Mouse (Mus musculus) cerebellum, adult 2 months (tissue): ENCODE measurements at regions not wholly inside any gene's neighbourhood (a gene's known extent, or its start where the extent isn't known, plus 50 kb on each side); places are given as distances from the start of the nearest gene placed in this dataset.

Experiments
- CTCF ChIP-seq: fragments of 200-500 bp; IDR thresholded peaks from 2 replicates; pipeline ENCODE4 v1.5.1; 2011; ENCODE audit warnings: low read depth, mild to moderate bottlenecking, control low read depth, low read length, moderate library complexity, borderline replicate concordance; ENCODE audit not compliant: insufficient read depth
- POLR2A ChIP-seq: fragments of 200-500 bp; IDR thresholded peaks from 2 replicates; pipeline ENCODE4 v1.6.1; 2011; ENCODE audit warnings: low read length, control low read depth, borderline replicate concordance; ENCODE audit not compliant: insufficient read depth

DNA sequence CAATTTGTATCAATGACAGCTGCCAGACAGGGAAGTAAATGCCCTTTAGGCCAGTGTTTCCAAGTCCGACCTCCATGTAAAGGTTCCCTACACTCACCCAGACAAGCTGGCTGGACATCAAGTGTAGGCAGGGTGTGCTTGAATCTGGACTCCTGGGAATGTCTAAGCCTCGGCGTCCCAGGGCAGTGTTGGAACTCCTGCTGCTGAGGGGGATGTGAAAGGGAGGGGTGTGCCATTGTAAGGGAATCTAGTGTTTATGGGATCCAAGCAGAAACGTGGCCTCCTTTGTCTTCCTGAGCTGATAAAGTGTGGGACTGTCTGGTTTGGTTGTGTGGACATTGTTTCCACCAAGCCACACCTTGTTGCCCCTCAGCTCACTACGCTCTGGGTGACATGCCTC, 291.9 kb downstream of the Cxcl12 start:
- no peak for TF ChIP-seq CTCF
- no peak for TF ChIP-seq POLR2A
